Comparison of ENCODE assay signal across 8 mouse cellular contexts in genomic region chr17:23924531-23925007, GRCm38 (mm10). TPM values are rescaled to one million over a fixed set of nuclear protein-coding genes. Genes with fewer than 3 reads are reported as not detected.
DNase-seq lines count a peak whose midpoint lies in the region; ATAC-seq and TF ChIP-seq lines count a peak whose summit lies in the region.

No protein-coding gene starts in this region.

- no peaks in the 10 kb centered on the region for H3K9me3 ChIP-seq in heart, embryonic 12.5 days (replicated peaks)
- H3K9me3 ChIP-seq in kidney, postnatal 0 days (replicated peaks; ENCODE audit: low read length): no peaks in the 10 kb centered on the region
- no peaks in the 10 kb centered on the region for H3K9me3 ChIP-seq in liver, embryonic 11.5 days (ENCODE audit: control insufficient read depth, low read length)
- no peaks in the 10 kb centered on the region for H3K9me3 ChIP-seq in stomach, embryonic 14.5 days (ENCODE audit: control insufficient read depth, low read depth, low read length)

- H3K27ac ChIP-seq in heart, embryonic 12.5 days (ENCODE audit: poor library complexity, severe bottlenecking): peak overlapping the region; percentile 97
- peak overlapping the region; percentile 94 for H3K27ac ChIP-seq in kidney, postnatal 0 days
- H3K27ac ChIP-seq in liver, embryonic 11.5 days (ENCODE audit: low read depth, low read length): peak overlapping the region; percentile 68
- peak overlapping the region; percentile 97 for H3K27ac ChIP-seq in stomach, embryonic 14.5 days (ENCODE audit: low read length)

- DNase-seq in B cell, adult 2 months: peak; percentile 85
- peak; percentile 96 for DNase-seq in brain, adult 2 months (ENCODE audit: low read depth, low spot score)
- DNase-seq in kidney, postnatal 0 days (ENCODE audit: low spot score): peak; percentile 96
- DNase-seq in liver, embryonic 11.5 days (ENCODE audit: low spot score): peak; percentile 90
- DNase-seq in naive thymus-derived CD4-positive, alpha-beta T cell, adult 2 months (ENCODE audit: low read depth): peak; percentile 85

- H3K27me3 ChIP-seq in heart, embryonic 12.5 days (replicated peaks): 0 out of 2 replicates have a peak, but pooled peaks cover 2% of the 10 kb centered on the region
- H3K27me3 ChIP-seq in kidney, postnatal 0 days (ENCODE audit: insufficient read depth, low read length): no peaks in the 10 kb centered on the region
- H3K27me3 ChIP-seq in liver, embryonic 11.5 days (replicated peaks; ENCODE audit: control insufficient read depth, insufficient read depth, low read length): no peaks in the 10 kb centered on the region
- H3K27me3 ChIP-seq in stomach, embryonic 14.5 days (ENCODE audit: control insufficient read depth, insufficient read depth, low read length): no peaks in the 10 kb centered on the region

- ATAC-seq in erythroblast, adult 5-6 weeks (replicated peaks; ENCODE audit: low FRiP score, poor library complexity, severe bottlenecking): peak; percentile 86
- ATAC-seq in heart, embryonic 12.5 days (ENCODE audit: insufficient number of reproducible peaks, low FRiP score): peak; percentile 97
- peak; percentile 98 for ATAC-seq in kidney, postnatal 0 days (replicated peaks; ENCODE audit: low FRiP score, low read depth)
- peak; percentile 99 for ATAC-seq in liver, embryonic 11.5 days (replicated peaks; ENCODE audit: low FRiP score)
- peak; percentile 98 for ATAC-seq in stomach, embryonic 14.5 days (ENCODE audit: insufficient number of reproducible peaks, insufficient read depth, low FRiP score, low read depth)

- TF ChIP-seq CTCF in kidney, postnatal 0 days (IDR thresholded peaks at IDR 0.05; ENCODE audit: low read depth): peak; percentile 16; the same call in 1 of the 2 replicates

- peak overlapping the region; percentile 75 for H3K9ac ChIP-seq in heart, embryonic 12.5 days
- H3K9ac ChIP-seq in kidney, postnatal 0 days (ENCODE audit: low read depth, low read length): peak overlapping the region; percentile 66
- peak overlapping the region; percentile 78 for H3K9ac ChIP-seq in liver, embryonic 11.5 days (ENCODE audit: low read depth, low read length)
- H3K9ac ChIP-seq in stomach, embryonic 14.5 days (replicated peaks; ENCODE audit: low read depth, low read length): peak overlapping the region; percentile 56

- peak overlapping the region; percentile 59 for H3K4me3 ChIP-seq in heart, embryonic 12.5 days
- peak overlapping the region; percentile 43 for H3K4me3 ChIP-seq in kidney, postnatal 0 days (replicated peaks; ENCODE audit: low read depth, low read length)
- H3K4me3 ChIP-seq in liver, embryonic 11.5 days (ENCODE audit: low read depth, low read length): peak overlapping the region; percentile 61
- H3K4me3 ChIP-seq in stomach, embryonic 14.5 days (ENCODE audit: low read depth, low read length): peak overlapping the region; percentile 51

- H3K4me2 ChIP-seq in heart, embryonic 12.5 days: peak overlapping the region; percentile 81
- H3K4me2 ChIP-seq in kidney, postnatal 0 days (ENCODE audit: low read length): peak overlapping the region; percentile 79
- H3K4me2 ChIP-seq in liver, embryonic 11.5 days: peak overlapping the region; percentile 95
- peak overlapping the region; percentile 72 for H3K4me2 ChIP-seq in stomach, embryonic 14.5 days (replicated peaks; ENCODE audit: low read depth, low read length)

- H3K36me3 ChIP-seq in heart, embryonic 12.5 days: no peaks in the 10 kb centered on the region
- H3K36me3 ChIP-seq in kidney, postnatal 0 days (ENCODE audit: insufficient read depth, low read length): no peaks in the 10 kb centered on the region
- H3K36me3 ChIP-seq in liver, embryonic 11.5 days (ENCODE audit: control insufficient read depth, insufficient read depth, low read length): no peaks in the 10 kb centered on the region
- no peaks in the 10 kb centered on the region for H3K36me3 ChIP-seq in stomach, embryonic 14.5 days (ENCODE audit: control insufficient read depth, insufficient read depth, low read length)

- WGBS in heart, embryonic 12.5 days: under 1% methylated on average over 29 of the region's 29 CpGs
- WGBS in kidney, postnatal 0 days: under 1% methylated on average over 29 of the region's 29 CpGs
- 2% methylated on average over 29 of the region's 29 CpGs for WGBS in liver, embryonic 11.5 days
- 0% methylated on average over 29 of the region's 29 CpGs for WGBS in stomach, embryonic 14.5 days

- H3K4me1 ChIP-seq in heart, embryonic 12.5 days (replicated peaks): peaks cover 6% of the 10 kb centered on the region
- no peaks in the 10 kb centered on the region for H3K4me1 ChIP-seq in kidney, postnatal 0 days (replicated peaks; ENCODE audit: insufficient read depth, low read length)
- H3K4me1 ChIP-seq in liver, embryonic 11.5 days (replicated peaks; ENCODE audit: control insufficient read depth, insufficient read depth, low read length): 0 out of 2 replicates have a peak, but pooled peaks cover 3% of the 10 kb centered on the region
- peaks cover 6% of the 10 kb centered on the region; the same call in 1 of the 2 replicates for H3K4me1 ChIP-seq in stomach, embryonic 14.5 days (ENCODE audit: control insufficient read depth, insufficient read depth, low read length)

RNA-seq across cellular contexts. Expression of gene Dcpp3, which starts 7.3 kb away (rescaled TPM):
- not detected in 2 replicates for total RNA-seq in erythroblast, adult 5-6 weeks (2015; ENCODE audit: low replicate concordance)
- total RNA-seq in erythroblast, adult 5-6 weeks (2017; ENCODE audit: low replicate concordance): not detected in 2 replicates
- not detected in 2 replicates for polyA plus RNA-seq in heart, embryonic 12.5 days (2016; fragmentation: Nextera tagmentation; extraction: Ambion mirVana)
- not detected in 2 replicates for polyA plus RNA-seq in kidney, postnatal 0 days (2015; fragmentation: Nextera tagmentation; extraction: Ambion mirVana)
- not detected in 2 replicates for polyA plus RNA-seq in liver, embryonic 11.5 days (2014; fragmentation: Nextera tagmentation; extraction: Ambion mirVana)
- not detected in 2 replicates for polyA plus RNA-seq in stomach, embryonic 14.5 days (2014; fragmentation: Nextera tagmentation; extraction: Ambion mirVana)

RNA-seq across cellular contexts. Expression of gene Sbp, which starts 16.9 kb away (rescaled TPM):
- total RNA-seq in erythroblast, adult 5-6 weeks (2015; ENCODE audit: low replicate concordance): not detected in 2 replicates
- not detected in 2 replicates for total RNA-seq in erythroblast, adult 5-6 weeks (2017; ENCODE audit: low replicate concordance)
- not detected in 2 replicates for polyA plus RNA-seq in heart, embryonic 12.5 days (2016; fragmentation: Nextera tagmentation; extraction: Ambion mirVana)
- not detected in 2 replicates for polyA plus RNA-seq in kidney, postnatal 0 days (2015; fragmentation: Nextera tagmentation; extraction: Ambion mirVana)
- not detected in 2 replicates for polyA plus RNA-seq in liver, embryonic 11.5 days (2014; fragmentation: Nextera tagmentation; extraction: Ambion mirVana)
- polyA plus RNA-seq in stomach, embryonic 14.5 days (2014; fragmentation: Nextera tagmentation; extraction: Ambion mirVana): not detected in 2 replicates

RNA-seq across cellular contexts. Expression of gene Sbpl, which starts 30.5 kb away (rescaled TPM):
- not detected in 2 replicates for total RNA-seq in erythroblast, adult 5-6 weeks (2015; ENCODE audit: low replicate concordance)
- not detected in 2 replicates for total RNA-seq in erythroblast, adult 5-6 weeks (2017; ENCODE audit: low replicate concordance)
- not detected in 2 replicates for polyA plus RNA-seq in heart, embryonic 12.5 days (2016; fragmentation: Nextera tagmentation; extraction: Ambion mirVana)
- not detected in 2 replicates for polyA plus RNA-seq in kidney, postnatal 0 days (2015; fragmentation: Nextera tagmentation; extraction: Ambion mirVana)
- polyA plus RNA-seq in liver, embryonic 11.5 days (2014; fragmentation: Nextera tagmentation; extraction: Ambion mirVana): not detected in 2 replicates
- not detected in 2 replicates for polyA plus RNA-seq in stomach, embryonic 14.5 days (2014; fragmentation: Nextera tagmentation; extraction: Ambion mirVana)

RNA-seq across cellular contexts. Expression of gene Dcpp2, which starts 43.9 kb away (rescaled TPM):
- not detected in 2 replicates for total RNA-seq in erythroblast, adult 5-6 weeks (2015; ENCODE audit: low replicate concordance)
- not detected in 2 replicates for total RNA-seq in erythroblast, adult 5-6 weeks (2017; ENCODE audit: low replicate concordance)
- polyA plus RNA-seq in heart, embryonic 12.5 days (2016; fragmentation: Nextera tagmentation; extraction: Ambion mirVana): not detected in 2 replicates
- not detected in 2 replicates for polyA plus RNA-seq in kidney, postnatal 0 days (2015; fragmentation: Nextera tagmentation; extraction: Ambion mirVana)
- not detected in 2 replicates for polyA plus RNA-seq in liver, embryonic 11.5 days (2014; fragmentation: Nextera tagmentation; extraction: Ambion mirVana)
- polyA plus RNA-seq in stomach, embryonic 14.5 days (2014; fragmentation: Nextera tagmentation; extraction: Ambion mirVana): not detected in 2 replicates

RNA-seq across cellular contexts. Expression of gene Dcpp1, which starts 43.9 kb away (rescaled TPM):
- total RNA-seq in erythroblast, adult 5-6 weeks (2015; ENCODE audit: low replicate concordance): not detected in 2 replicates
- not detected in 2 replicates for total RNA-seq in erythroblast, adult 5-6 weeks (2017; ENCODE audit: low replicate concordance)
- polyA plus RNA-seq in heart, embryonic 12.5 days (2016; fragmentation: Nextera tagmentation; extraction: Ambion mirVana): not detected in 2 replicates
- not detected in 2 replicates for polyA plus RNA-seq in kidney, postnatal 0 days (2015; fragmentation: Nextera tagmentation; extraction: Ambion mirVana)
- not detected in 2 replicates for polyA plus RNA-seq in liver, embryonic 11.5 days (2014; fragmentation: Nextera tagmentation; extraction: Ambion mirVana)
- not detected in 2 replicates for polyA plus RNA-seq in stomach, embryonic 14.5 days (2014; fragmentation: Nextera tagmentation; extraction: Ambion mirVana)

Comparison
In these comparisons a context has a peak if more than half of its experiments do, and no peak if none do; other contexts are left out.
1. Peak in every context shown above with its lines: DNase-seq, ATAC-seq, H3K4me3 ChIP-seq and H3K27ac ChIP-seq.